Mouse (Mus musculus) lung, embryonic 16.5 days (tissue): ENCODE results near the gene Syt8. TPM values are rescaled to one million over a fixed set of nuclear protein-coding genes. Genes with fewer than 3 reads are reported as not detected.

ENCODE experiments used
- ATAC-seq: fragments of 200-750 bp; cut with Nextera tagmentation; 2 replicates; pipeline ENCODE4 v1.8.0; 2017; ENCODE audit warnings: low read depth, mild to moderate bottlenecking, moderate library complexity
- H3K27ac ChIP-seq: fragments of 300-500 bp; sonication (generic); 2 replicates; pipeline ENCODE4 v1.5.1; 2014; ENCODE audit warnings: mild to moderate bottlenecking, control low read depth, low read length
- H3K27me3 ChIP-seq: fragments of 300-500 bp; sonication (generic); 2 replicates; pipeline ENCODE4 v1.6.1; 2014; ENCODE audit warnings: low read depth, low read length, mixed read lengths; ENCODE audit not compliant: control insufficient read depth, insufficient read depth
- H3K36me3 ChIP-seq: fragments of 300-500 bp; sonication (generic); 2 replicates; pipeline ENCODE4 v1.6.1; 2014; ENCODE audit warnings: low read length; ENCODE audit not compliant: control insufficient read depth, insufficient read depth
- H3K4me1 ChIP-seq: fragments of 300-500 bp; sonication (generic); replicated peaks from 2 replicates; pipeline ENCODE4 v1.6.1; 2014; ENCODE audit warnings: low read length, mixed read lengths; ENCODE audit not compliant: control insufficient read depth, insufficient read depth
- H3K4me2 ChIP-seq: fragments of 300-500 bp; sonication (generic); 2 replicates; pipeline ENCODE4 v1.6.1; 2014; ENCODE audit warnings: low read depth, low read length, control low read depth
- H3K4me3 ChIP-seq: fragments of 300-500 bp; sonication (generic); 2 replicates; pipeline ENCODE4 v1.5.1; 2014; ENCODE audit warnings: mild to moderate bottlenecking, low read length, control low read depth
- H3K9ac ChIP-seq: fragments of 300-500 bp; sonication (generic); 2 replicates; pipeline ENCODE4 v1.6.1; 2014; ENCODE audit warnings: low read length, control low read depth
- H3K9me3 ChIP-seq: fragments of 300-500 bp; sonication (generic); 2 replicates; pipeline ENCODE4 v1.6.1; 2016; ENCODE audit warnings: low read length; ENCODE audit not compliant: control insufficient read depth
- WGBS: fragments of 180-500 bp; shearing (Covaris S2); extraction: QIAGEN DNeasy Blood & Tissue Kit; methylation state at CpG from one replicate; pipeline ENCODE4 v1.1.7; 2014; 5-methylcytosine and 5-hydroxymethylcytosine counted together
- polyA plus RNA-seq: library from polyadenylated mRNA; unstranded; fragments of >200 nt; fragmentation: Nextera tagmentation; extraction: Ambion mirVana; gene quantifications from 2 replicates; pipeline ENCODE4 v1.2.1, GENCODE M21; 2015

The Syt8 gene
- polyA plus RNA-seq, 1 experiment from 2014 or later = 0.48 TPM

DNA sequence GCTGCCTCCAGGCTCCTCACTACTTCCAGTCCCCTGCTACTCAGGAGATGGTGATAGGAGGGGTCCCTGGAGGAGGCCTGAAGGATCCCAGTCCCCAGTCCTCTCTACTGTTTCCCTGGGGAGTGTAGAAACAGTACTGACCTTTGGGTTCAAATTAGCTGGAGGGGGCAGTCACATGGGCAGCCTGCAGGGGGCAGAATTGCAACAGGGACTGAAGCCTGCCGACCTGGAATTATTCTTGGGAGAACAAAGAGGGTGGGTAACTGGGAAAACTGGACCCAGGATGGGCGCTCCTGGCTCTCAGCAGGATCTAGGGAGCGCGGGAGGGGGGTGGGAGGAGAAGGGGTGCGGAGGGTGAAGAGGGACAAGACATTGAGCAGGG lies 46.5 kb downstream of the Syt8 start:
- peak overlapping the region; percentile 75 for H3K9ac ChIP-seq
- peaks cover 30% of the 10 kb centered on the region for H3K4me1 ChIP-seq
- peak; percentile 11 for ATAC-seq
- 8% methylated on average over 5 of the region's 5 CpGs for WGBS
- peak overlapping the region; percentile 35 for H3K4me3 ChIP-seq
- H3K27ac ChIP-seq = peak overlapping the region; percentile 95
- no peaks in the 10 kb centered on the region for H3K27me3 ChIP-seq
- H3K9me3 ChIP-seq = no peaks in the 10 kb centered on the region
- H3K36me3 ChIP-seq = no peaks in the 10 kb centered on the region
- peak overlapping the region; percentile 61 for H3K4me2 ChIP-seq

DNA sequence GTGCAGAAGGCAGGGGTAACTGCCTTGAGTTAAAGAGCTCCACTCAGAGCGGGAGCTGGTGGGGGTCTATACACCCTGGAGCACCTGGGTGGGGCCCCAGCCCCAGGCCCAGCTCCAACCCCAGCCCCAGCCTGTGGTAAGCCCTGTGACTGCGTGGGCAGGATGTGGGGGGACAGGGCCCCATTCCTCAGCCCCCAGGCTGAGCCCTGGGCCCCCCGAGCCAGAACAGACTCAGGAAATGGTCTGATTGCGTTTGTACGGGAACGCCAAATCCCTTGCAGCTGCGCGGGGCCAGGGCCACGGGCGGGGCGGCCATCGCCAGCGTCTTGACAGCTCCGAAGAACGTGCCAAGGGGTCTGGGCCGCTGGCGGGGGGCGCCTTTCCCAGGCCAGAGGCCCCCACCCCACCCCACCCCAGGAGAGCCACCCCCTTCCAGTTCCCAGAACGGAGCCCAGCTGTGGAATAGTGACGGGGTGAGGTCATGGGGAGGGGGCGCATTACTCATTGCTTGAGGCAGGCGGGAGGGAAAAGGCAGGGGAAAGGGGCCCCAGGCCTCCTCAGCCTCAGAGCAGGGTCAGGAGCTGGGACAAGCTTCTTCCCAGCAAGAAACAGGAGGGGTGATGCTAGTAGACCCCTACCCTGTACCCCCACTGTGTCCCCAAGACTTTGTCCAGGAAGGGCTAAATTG lies 47.1 kb downstream of the Syt8 start:
- Histone ChIP-seq H3K27ac (peak overlapping the region; percentile 95), H3K4me3 (peak overlapping the region; percentile 35), H3K27me3 (no peaks in the 10 kb centered on the region), H3K36me3 (peaks cover 2% of the 10 kb centered on the region), H3K4me2 (peak overlapping the region; percentile 61), H3K9ac (peak overlapping the region; percentile 75), H3K9me3 (no peaks in the 10 kb centered on the region), H3K4me1 (peaks cover 30% of the 10 kb centered on the region)
- WGBS = 2% methylated on average over 22 of the region's 22 CpGs
- ATAC-seq = peak; percentile 77

DNA sequence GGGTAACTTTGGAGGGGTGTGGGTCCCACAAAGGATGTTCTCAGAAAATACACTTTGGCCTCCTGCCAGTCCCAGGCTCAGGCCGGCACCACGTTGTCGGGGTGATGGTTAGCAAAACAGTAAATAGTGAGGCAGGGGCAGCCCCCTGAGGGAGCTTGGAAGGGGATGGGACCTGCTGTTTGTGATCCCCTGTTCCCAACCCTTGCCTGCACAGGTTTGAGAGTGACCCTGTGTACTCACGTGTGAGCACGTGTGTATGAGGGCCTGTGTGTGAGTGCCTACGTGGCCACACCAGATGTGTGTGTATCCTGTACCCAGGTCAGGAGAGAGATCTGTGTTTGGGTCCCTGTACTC lies 47.6 kb downstream of the Syt8 start:
- peak; percentile 24 for ATAC-seq
- Histone ChIP-seq H3K9me3 (no peaks in the 10 kb centered on the region), H3K9ac (peak overlapping the region; percentile 75), H3K4me3 (peak overlapping the region; percentile 35), H3K36me3 (peaks cover 3% of the 10 kb centered on the region), H3K27me3 (no peaks in the 10 kb centered on the region), H3K4me2 (peak overlapping the region; percentile 61), H3K4me1 (peaks cover 30% of the 10 kb centered on the region), H3K27ac (peak overlapping the region; percentile 95)
- 14% methylated on average over 6 of the region's 6 CpGs for WGBS

DNA sequence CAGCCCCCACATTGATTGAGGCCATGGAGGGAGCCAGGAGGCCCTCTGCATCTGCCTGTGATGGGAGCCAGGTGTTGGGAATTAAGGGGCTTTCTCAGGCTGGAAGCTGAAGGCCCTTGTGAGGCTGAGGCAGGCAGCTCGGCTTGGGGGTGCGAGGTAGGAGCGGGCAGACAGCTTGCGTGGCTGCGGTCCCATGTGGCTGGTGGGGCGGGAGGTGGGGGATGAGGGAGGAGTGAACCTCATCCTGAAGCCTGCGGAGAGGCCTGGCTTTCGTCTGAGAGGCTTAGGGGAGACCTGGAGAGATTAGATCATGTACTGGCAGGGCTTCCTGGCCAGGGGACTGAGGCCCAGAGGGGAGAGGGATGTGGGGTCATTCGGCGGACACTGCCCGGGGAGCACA lies 48.5 kb downstream of the Syt8 start:
- Histone ChIP-seq H3K9me3 (no peaks in the 10 kb centered on the region), H3K4me2 (no peak overlapping the region), H3K36me3 (peaks cover 3% of the 10 kb centered on the region), H3K4me1 (peaks cover 34% of the 10 kb centered on the region), H3K9ac (peak overlapping the region; percentile 39; the same call in 1 of the 2 replicates), H3K4me3 (no peak overlapping the region), H3K27me3 (no peaks in the 10 kb centered on the region), H3K27ac (peak overlapping the region; percentile 95)
- WGBS = 46% methylated on average over 11 of the region's 11 CpGs
- no peak for ATAC-seq

DNA sequence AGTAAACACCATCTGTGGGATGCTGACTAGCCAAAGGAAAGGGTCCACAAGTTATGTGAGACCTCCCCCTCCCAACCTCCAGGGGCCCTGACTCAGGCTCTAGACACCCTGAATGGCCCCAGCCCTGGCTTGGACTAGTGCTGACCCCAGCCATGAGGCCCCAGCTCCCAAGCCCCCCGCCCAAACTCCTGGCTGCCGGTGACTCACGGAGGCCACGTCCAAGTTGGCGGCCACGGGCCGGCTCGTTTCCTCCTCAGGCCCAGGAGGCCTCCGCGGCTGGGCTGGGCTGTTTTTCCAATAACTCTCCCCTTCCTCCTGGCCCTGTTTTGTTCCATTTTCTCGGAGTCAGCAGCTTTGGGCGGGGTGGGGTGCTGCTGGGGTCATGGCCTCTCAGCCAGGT lies 50.1 kb downstream of the Syt8 start:
- WGBS = 69% methylated on average over 12 of the region's 12 CpGs
- Histone ChIP-seq H3K27me3 (no peaks in the 10 kb centered on the region), H3K27ac (no peak overlapping the region), H3K36me3 (peaks cover 8% of the 10 kb centered on the region), H3K4me2 (no peak overlapping the region), H3K9me3 (no peaks in the 10 kb centered on the region), H3K9ac (no peak overlapping the region), H3K4me3 (no peak overlapping the region), H3K4me1 (peaks cover 34% of the 10 kb centered on the region)
- no peak for ATAC-seq

DNA sequence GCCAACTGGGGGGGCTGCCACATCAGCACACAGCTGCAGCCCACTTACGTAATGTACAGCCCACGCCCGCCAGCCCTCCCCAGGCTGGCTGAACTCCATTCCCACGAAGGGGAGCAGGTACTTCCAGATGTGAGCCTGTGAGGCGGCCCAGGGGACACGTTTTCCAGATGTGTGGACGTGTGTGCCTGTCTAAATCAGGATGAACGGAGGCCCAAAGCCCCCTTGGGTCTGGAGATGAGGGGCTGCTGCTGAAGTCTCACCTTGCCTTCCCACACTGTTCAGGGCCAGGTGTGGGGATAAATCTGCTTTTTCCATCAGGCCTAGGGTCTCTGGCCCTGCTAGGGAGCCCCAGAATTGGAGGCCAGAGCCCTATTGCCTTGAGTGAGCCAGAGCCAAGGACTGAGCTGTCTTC lies 52.1 kb downstream of the Syt8 start:
- Histone ChIP-seq H3K9me3 (no peaks in the 10 kb centered on the region), H3K9ac (peak overlapping the region; percentile 49), H3K4me1 (peaks cover 21% of the 10 kb centered on the region), H3K27ac (peak overlapping the region; percentile 65), H3K36me3 (peaks cover 8% of the 10 kb centered on the region), H3K4me3 (no peak overlapping the region), H3K4me2 (no peak overlapping the region), H3K27me3 (no peaks in the 10 kb centered on the region)
- ATAC-seq = no peak
- 74% methylated on average over 8 of the region's 8 CpGs for WGBS

DNA sequence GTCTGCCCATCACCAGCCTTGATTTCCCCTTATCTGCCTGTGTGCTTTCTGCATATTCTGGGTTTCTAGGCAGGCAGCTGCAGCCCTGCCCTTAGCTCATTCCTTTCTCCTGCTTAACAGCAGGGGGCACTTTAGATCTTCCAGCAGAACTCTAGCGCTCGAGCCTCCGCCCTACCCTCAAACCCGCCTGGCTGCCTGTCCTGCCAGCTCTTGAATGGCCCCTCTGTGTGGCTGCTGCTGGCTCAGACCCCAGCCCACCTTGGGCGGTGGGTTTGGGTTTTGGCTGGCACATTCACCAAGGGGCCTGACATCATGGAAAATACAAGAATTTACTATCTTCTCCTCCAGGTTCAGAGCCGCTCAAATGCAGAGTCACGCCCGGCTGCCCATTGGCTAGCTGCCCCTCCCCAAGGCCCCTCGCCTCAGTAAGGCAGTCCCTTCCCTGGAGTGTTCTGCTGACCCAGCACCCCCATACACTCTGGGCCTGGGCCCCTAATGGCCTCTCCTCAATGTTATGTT lies 52.8 kb downstream of the Syt8 start:
- H3K9me3 ChIP-seq = no peaks in the 10 kb centered on the region
- H3K36me3 ChIP-seq = peaks cover 8% of the 10 kb centered on the region
- no peaks in the 10 kb centered on the region for H3K27me3 ChIP-seq
- H3K9ac ChIP-seq = peak overlapping the region; percentile 49
- ATAC-seq = peak; percentile 71
- WGBS = 13% methylated on average over 9 of the region's 9 CpGs
- H3K4me2 ChIP-seq = no peak overlapping the region
- H3K4me1 ChIP-seq = peaks cover 14% of the 10 kb centered on the region
- H3K27ac ChIP-seq = peak overlapping the region; percentile 65
- no peak overlapping the region for H3K4me3 ChIP-seq

DNA sequence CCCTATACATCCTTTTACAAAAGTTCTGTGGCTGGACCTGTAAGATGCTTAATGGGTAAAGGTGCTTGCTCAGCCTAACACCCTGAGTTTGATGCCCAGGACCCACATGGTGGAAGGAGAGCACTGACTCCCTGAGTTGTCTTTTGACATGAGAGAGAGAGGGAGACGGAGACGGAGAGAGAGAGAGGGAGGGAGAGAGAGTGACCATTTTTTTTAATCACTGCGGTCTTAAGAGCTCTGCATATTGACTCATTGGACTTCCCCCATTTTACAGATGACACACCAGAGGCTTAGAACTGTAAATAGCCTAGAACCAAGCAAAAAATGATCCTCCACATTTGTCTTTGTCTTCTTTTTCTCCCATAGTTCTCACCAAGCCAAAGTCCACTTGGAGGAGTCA lies 53.4 kb downstream of the Syt8 start:
- Histone ChIP-seq H3K4me1 (peaks cover 8% of the 10 kb centered on the region), H3K36me3 (peaks cover 8% of the 10 kb centered on the region), H3K9ac (no peak overlapping the region), H3K9me3 (no peaks in the 10 kb centered on the region), H3K4me3 (no peak overlapping the region), H3K27me3 (no peaks in the 10 kb centered on the region), H3K4me2 (no peak overlapping the region), H3K27ac (peak overlapping the region; percentile 65)
- 66% methylated on average over 3 of the region's 3 CpGs for WGBS
- no peak for ATAC-seq
